Mouse (Mus musculus) G1E (cell line): ENCODE results near the gene Serp2. TPM values are rescaled to one million over a fixed set of nuclear protein-coding genes. Genes with fewer than 3 reads are reported as not detected.

ENCODE experiments used
- ATAC-seq: 2 replicates; pipeline ENCODE4 v1.8.0; 2016; ENCODE audit warnings: mild to moderate bottlenecking; ENCODE audit not compliant: insufficient number of reproducible peaks, poor library complexity, low FRiP score, severe bottlenecking; ENCODE audit errors: extremely low read depth
- DNase-seq: peaks from one replicate; pipeline ENCODE4 v3.0.0; 2012; ENCODE audit warnings: low spot score
- H3K27me3 ChIP-seq: 2 replicates; pipeline ENCODE4 v1.6.1; 2012; ENCODE audit warnings: mild to moderate bottlenecking, low read length, inconsistent platforms; ENCODE audit not compliant: insufficient read depth
- H3K36me3 ChIP-seq: replicated peaks from 2 replicates; pipeline ENCODE3; 2012; ENCODE audit warnings: mild to moderate bottlenecking, inconsistent platforms
- H3K4me1 ChIP-seq: 2 replicates; pipeline ENCODE4 v1.6.1; 2012; ENCODE audit warnings: low read depth, low read length, inconsistent platforms, mixed read lengths; ENCODE audit not compliant: insufficient read depth
- H3K4me3 ChIP-seq: 2 replicates; pipeline ENCODE4 v1.5.1; 2012; ENCODE audit warnings: low read depth, mild to moderate bottlenecking, inconsistent platforms, low read length, moderate library complexity, mixed read lengths
- H3K9me3 ChIP-seq: replicated peaks from 2 replicates; pipeline ENCODE4 v1.6.1; 2012; ENCODE audit warnings: inconsistent platforms
- CTCF ChIP-seq: IDR thresholded peaks from 2 replicates; pipeline ENCODE4 v1.5.1; 2012; ENCODE audit warnings: low read depth, low read length, inconsistent platforms, mixed read lengths
- GATA1 ChIP-seq: IDR thresholded peaks from 2 replicates; pipeline ENCODE4 v1.6.1; 2012; ENCODE audit warnings: borderline replicate concordance, low read length, inconsistent platforms, mixed read lengths
- GATA2 ChIP-seq: IDR thresholded peaks from 2 replicates; pipeline ENCODE4 v1.6.1; 2012; ENCODE audit warnings: low read depth, low read length, inconsistent platforms, borderline replicate concordance
- POLR2AphosphoS5 ChIP-seq: IDR thresholded peaks from 2 replicates; pipeline ENCODE4 v1.6.1; 2012; ENCODE audit warnings: low read depth, low read length, inconsistent platforms; ENCODE audit not compliant: insufficient replicate concordance
- TAL1 ChIP-seq: conservative IDR thresholded peaks from 2 replicates; pipeline ENCODE4 v1.6.1; 2012; ENCODE audit warnings: low read depth, low read length, inconsistent platforms, mixed read lengths
- polyA plus RNA-seq: library from polyadenylated mRNA; stranded (reverse); fragments of >175 nt; gene quantifications from 2 replicates; pipeline ENCODE4 v1.2.3, GENCODE M21; 2012
- total RNA-seq, 2 experiments: library from RNA; stranded (forward) in 1 of 2; stranded (reverse) in 1 of 2; fragments of 200-1000 nt in 1 of 2; fragments of >200 nt in 1 of 2; fragmentation: Nextera tagmentation in 1 of 2; gene quantifications; 2 replicates each; pipeline ENCODE4 v1.2.3; 2014 to 2017

The Serp2 gene
- total and polyA plus RNA-seq, 3 experiments = not detected

DNA sequence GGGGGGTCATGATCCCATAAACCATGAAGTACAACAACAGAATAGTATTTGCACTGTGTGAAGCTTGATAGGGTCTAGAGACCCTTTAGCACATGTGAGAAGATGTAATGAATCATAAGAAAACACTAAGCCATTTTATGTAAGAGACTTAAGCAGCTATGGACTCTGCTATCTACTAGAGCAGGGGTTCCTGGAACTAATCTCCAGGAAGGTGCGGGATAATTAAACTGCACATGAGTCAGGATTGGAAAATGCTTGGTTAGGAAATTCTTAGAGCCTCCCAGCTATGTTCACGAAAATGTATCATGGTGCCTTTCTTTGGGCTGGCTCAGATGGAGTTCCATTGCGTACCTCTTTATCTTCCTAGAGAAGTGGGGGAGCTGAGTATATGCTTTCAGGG, 35.4 kb downstream of the Serp2 start:
- TF ChIP-seq GATA2 = no peak
- Histone ChIP-seq H3K9me3 (peaks cover 24% of the 10 kb centered on the region), H3K27me3 (no peaks in the 10 kb centered on the region), H3K4me3 (no peak overlapping the region), H3K36me3 (no peaks in the 10 kb centered on the region), H3K4me1 (no peaks in the 10 kb centered on the region)
- no peak for ATAC-seq
- no peak for DNase-seq

DNA sequence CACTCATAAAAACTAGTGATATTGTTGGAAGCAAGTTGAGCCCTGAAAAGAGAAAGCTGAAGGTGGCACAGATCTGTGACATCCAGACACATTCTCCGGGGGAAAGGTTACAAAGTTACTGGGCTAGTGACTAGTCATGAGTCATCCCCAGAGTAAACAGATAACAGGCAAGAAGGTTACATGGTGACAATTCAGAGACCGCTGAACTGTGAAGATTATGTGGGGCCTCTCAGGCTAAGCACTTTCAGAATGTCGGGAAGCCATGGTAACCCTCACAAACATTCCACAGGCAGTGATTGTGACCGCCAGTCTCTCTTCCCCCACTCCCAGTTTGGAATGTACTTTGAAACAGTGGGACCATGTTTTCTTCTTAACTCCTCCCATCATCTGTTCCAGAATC, 36.1 kb downstream of the Serp2 start:
- peak; percentile 74 for ATAC-seq
- no peaks in the 10 kb centered on the region for H3K27me3 ChIP-seq
- no peaks in the 10 kb centered on the region for H3K4me1 ChIP-seq
- TF ChIP-seq GATA2 (no peak), CTCF (no peak), TAL1 (no peak), POLR2AphosphoS5 (no peak), GATA1 (no peak)
- DNase-seq = no peak
- peaks cover 29% of the 10 kb centered on the region for H3K9me3 ChIP-seq
- H3K4me3 ChIP-seq = no peak overlapping the region
- H3K36me3 ChIP-seq = no peaks in the 10 kb centered on the region

DNA sequence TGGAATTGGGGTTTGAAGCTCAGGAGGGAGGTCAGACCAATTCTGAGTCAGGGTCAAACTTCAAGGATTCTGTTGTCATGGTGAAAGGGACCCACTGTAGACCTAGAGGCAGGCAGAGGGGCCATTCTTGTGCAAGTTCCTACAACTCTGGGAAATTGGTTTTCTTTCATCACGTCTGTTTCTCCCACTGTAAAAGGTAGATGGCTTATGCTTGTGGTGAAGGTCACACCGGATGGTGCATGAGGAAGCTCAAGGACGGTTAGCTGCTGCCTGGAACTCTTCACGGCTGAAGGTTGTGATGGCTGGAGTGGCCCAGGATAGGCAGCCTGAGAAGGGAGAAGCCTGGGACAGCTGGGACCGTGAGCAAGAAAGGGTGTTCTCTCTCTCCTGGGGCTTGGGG, 38.5 kb downstream of the Serp2 start:
- no peak for ATAC-seq
- Histone ChIP-seq H3K4me3 (no peak overlapping the region), H3K4me1 (peaks cover 2% of the 10 kb centered on the region), H3K27me3 (no peaks in the 10 kb centered on the region), H3K9me3 (peaks cover 32% of the 10 kb centered on the region), H3K36me3 (no peaks in the 10 kb centered on the region)
- DNase-seq = no peak
- TF ChIP-seq TAL1 (no peak), CTCF (no peak), GATA2 (no peak), GATA1 (no peak), POLR2AphosphoS5 (no peak)

DNA sequence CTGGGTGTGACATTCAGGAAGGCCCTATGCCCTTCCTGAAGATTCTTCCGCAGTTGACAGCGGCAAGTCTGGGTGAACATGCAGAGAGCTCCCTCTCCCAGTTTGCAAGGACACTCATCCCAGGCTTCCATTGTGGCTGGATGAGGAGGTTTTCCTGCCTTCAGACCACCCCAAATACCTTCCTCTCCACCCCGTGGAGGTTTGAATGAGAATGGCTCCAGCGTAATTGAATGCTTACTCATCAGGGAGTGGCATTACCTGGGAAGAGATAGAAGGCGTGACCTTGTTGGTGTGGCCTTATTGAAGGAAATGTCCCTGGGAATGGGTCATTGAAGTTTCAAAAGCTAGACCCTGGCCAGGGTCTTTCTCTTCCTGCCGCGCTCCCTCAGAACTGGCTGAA, 41.1 kb downstream of the Serp2 start:
- H3K9me3 ChIP-seq = peaks cover 37% of the 10 kb centered on the region
- no peaks in the 10 kb centered on the region for H3K27me3 ChIP-seq
- H3K4me1 ChIP-seq = peaks cover 2% of the 10 kb centered on the region
- TF ChIP-seq TAL1 (no peak), CTCF (no peak), GATA1 (no peak), GATA2 (no peak), POLR2AphosphoS5 (no peak)
- no peak overlapping the region for H3K4me3 ChIP-seq
- DNase-seq = no peak
- H3K36me3 ChIP-seq = no peaks in the 10 kb centered on the region
- no peak for ATAC-seq

DNA sequence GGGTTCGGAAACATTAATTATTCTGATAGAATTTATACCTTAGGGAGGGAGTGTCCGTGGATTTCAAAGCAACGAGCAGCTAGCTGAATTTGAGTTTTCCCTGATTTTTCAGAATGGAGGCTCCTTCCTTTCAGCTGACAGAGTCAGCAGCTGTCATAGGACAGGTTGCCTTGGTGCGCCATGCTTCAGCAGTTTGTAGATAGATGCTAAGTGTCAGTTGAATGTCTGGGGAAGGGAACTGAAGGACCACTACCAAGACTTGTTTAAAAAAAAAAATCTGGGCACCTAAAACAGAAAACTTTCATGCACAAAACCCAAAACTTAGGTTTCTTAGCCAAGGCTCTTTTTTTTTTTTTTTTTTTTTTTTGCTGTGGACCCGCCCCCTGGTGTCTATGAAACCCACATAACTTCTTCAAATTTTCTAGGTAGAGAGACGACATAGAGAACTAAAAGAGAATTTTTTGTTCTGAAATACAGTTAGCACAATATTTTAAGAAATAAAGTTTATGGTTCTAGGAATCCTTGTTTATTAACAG, 42.6 kb downstream of the Serp2 start:
- DNase-seq (no peak), ATAC-seq (no peak)
- H3K27me3 ChIP-seq = no peaks in the 10 kb centered on the region

DNA sequence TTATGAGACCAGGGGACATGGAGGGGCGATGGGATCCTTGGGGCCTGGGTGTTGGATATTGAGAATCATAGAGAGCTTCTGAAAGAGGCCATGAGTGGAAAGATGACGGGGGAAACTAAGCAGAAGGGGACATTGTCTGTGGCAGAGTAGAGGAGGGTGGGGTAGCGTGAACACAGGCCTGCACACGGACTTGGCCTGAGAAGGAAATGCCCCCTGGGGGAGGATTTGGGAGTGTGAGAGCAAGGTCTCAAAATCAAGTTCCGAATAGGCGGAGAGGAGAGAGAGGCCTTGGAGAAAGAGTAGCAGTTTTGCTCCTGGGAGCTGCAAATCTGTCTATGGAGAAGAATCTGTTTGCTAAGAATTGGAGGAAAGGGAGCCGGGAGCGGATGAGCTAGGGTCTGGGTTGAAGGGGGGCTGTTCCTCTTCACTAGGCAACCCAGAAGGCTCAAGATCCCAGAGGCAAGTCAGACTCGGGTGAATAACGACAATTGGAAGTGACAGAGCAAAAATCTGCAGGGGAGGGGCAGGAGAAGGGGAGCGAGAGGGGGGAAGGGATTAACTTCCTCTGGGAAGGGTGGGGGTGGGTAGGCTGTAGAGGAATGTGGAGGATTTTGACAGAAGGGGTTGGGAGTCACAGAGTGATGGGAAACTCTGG, 43.2 kb downstream of the Serp2 start:
- H3K4me3 ChIP-seq = no peak overlapping the region
- no peaks in the 10 kb centered on the region for H3K36me3 ChIP-seq
- peaks cover 43% of the 10 kb centered on the region for H3K9me3 ChIP-seq
- TF ChIP-seq POLR2AphosphoS5 (no peak), GATA1 (no peak), CTCF (no peak), GATA2 (no peak), TAL1 (no peak)
- peaks cover 2% of the 10 kb centered on the region for H3K4me1 ChIP-seq
- no peaks in the 10 kb centered on the region for H3K27me3 ChIP-seq
- ATAC-seq (peak; percentile 40; the same call in 1 of the 2 replicates), DNase-seq (no peak)

More for the DNA sequence above, 42.6 kb downstream of the Serp2 start:
- no peak for TF ChIP-seq POLR2AphosphoS5
- TF ChIP-seq GATA1 = no peak
- no peak for TF ChIP-seq TAL1
- TF ChIP-seq CTCF = no peak
- no peak for TF ChIP-seq GATA2
- H3K36me3 ChIP-seq = no peaks in the 10 kb centered on the region
- H3K4me1 ChIP-seq = peaks cover 2% of the 10 kb centered on the region
- H3K9me3 ChIP-seq = peaks cover 43% of the 10 kb centered on the region
- no peak overlapping the region for H3K4me3 ChIP-seq
